Mouse (Mus musculus) olfactory bulb, adult 2 months (tissue): Measurements from ENCODE around the gene Snx17.

Source experiments
- CTCF ChIP-seq: fragments of 200-500 bp; IDR thresholded peaks from 2 replicates; pipeline ENCODE4 v1.5.1; 2012; ENCODE audit warnings: low read depth, mild to moderate bottlenecking, low read length, moderate library complexity; ENCODE audit not compliant: insufficient read depth
- POLR2A ChIP-seq: fragments of 200-500 bp; IDR thresholded peaks from 2 replicates; pipeline ENCODE4 v1.6.1; 2012; ENCODE audit warnings: mild to moderate bottlenecking, low read depth, low read length, moderate library complexity; ENCODE audit not compliant: insufficient read depth

GRCm38 (mm10) chr5:31198616-31199320, 5.7 kb downstream of the Snx17 start:
- TF ChIP-seq POLR2A (no peak), CTCF (no peak)
